Mouse (Mus musculus): ENCODE data around the gene Efnb3. TPM values are rescaled to one million over a fixed set of nuclear protein-coding genes. Genes with fewer than 3 reads are reported as not detected.

Gene Efnb3
- total and polyA plus RNA-seq, 3 experiments = 0.23 to 0.72 TPM; not detected in 1

DNA sequence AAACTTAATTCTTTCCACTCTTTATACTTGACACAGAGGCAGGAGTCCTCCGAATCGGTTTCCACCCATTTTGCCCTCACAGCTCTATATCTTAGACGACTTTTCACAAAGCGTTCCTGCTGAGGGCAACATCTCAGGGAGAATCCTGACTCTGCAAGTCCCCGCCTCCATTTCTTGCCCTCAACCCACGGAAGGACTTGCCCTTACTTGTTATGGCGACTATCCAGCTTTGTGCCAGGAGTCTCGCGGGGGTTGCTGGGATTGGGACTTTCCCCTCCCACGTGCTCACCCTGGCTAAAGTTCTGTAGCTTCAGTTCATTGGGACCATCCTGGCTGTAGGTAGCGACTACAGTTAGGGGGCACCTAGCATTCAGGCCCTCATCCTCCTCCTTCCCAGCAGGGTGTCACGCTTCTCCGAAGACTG lies 20.1 kb upstream of the Efnb3 start, which contains the start of the genes Wrap53 and Trp53 (continued):
- TF ChIP-seq MAX (IDR thresholded peaks at IDR 0.05; ENCODE audit: low read length) (peak; percentile 99), ETS1 (IDR thresholded peaks at IDR 0.05; ENCODE audit: low read depth, low read length) (peak; percentile 41; the same call in 1 of the 2 replicates)

DNA sequence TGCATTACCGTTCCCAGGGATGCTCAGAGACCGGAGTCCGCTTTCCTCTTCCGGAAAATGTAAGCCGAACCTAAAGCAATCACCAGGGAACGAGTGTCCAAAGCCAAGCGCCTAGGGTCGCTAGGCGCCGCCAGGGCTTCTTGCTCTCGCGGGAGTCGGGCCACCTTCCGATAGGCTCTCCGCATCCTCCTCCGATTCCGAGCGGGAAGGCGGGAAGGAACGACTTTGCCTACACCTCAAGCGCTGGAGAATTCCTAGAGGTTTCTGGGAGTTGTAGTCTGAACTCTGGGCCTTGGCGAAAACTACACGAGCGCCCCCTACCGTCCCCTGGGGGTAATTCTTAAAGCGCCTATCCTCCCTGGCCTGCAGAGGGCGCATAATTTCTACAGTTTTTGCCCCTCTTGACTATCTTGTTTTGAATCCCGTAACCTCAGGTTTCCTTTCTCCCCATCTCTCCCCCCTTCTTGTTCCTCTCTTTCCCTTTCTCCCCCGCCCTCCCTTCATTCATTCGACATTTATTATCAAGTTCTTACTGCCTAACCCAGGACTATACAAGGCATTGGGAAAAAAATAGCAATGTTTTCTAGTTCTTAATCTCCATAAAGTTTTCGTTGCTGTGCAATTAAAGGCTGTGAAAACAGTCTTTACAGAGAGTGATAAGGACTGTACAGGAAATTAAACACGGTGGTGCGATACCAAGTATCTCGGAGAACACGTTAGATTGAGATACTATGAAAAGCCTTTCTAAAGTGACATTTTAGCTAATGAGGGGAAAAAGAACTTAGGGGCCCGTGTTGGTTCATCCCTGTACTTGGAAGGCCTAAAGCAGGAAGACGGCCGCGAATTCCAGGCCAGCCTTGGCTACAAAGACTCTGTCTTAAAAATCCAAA lies 19.4 kb upstream of the Efnb3 start:
- peak; percentile 100 for DNase-seq (ENCODE audit: low read depth, low spot score)
- peaks cover 0 to 26% of the 10 kb centered on the region in 2 experiments; a peak in 2 of 4 replicates for H3K36me3 ChIP-seq (ENCODE audit: control insufficient read depth in 1 of 2, insufficient read depth in 2 of 2, low read length in 2 of 2)
- H3K9ac ChIP-seq (ENCODE audit: control insufficient read depth, low read depth, low read length, poor library complexity, severe bottlenecking) = peak overlapping the region; percentile 77
- no peaks in the 10 kb centered on the region for H3K27me3 ChIP-seq (ENCODE audit: control insufficient read depth in 1 of 2, insufficient read depth in 2 of 2, low read length in 2 of 2)
- no peaks in the 10 kb centered on the region for H3K9me3 ChIP-seq (replicated peaks; ENCODE audit: insufficient read depth, low read length)
- peak overlapping the region; percentile 82 to 91 for H3K4me3 ChIP-seq (ENCODE audit: control insufficient read depth in 1 of 2, insufficient read depth in 1 of 2, low read depth in 2 of 2, low read length in 2 of 2)
- H3K27ac ChIP-seq (ENCODE audit: control insufficient read depth, low read depth, low read length) = peak overlapping the region; percentile 96
- peaks cover 0 to 32% of the 10 kb centered on the region in 2 experiments; a peak in 3 of 4 replicates for H3K4me1 ChIP-seq (ENCODE audit: control insufficient read depth in 1 of 2, insufficient read depth in 2 of 2, low read length in 2 of 2)
- peaks cover 73% of the 10 kb centered on the region for H3K79me2 ChIP-seq (ENCODE audit: control insufficient read depth, insufficient read depth, low read length, poor library complexity)
- TF ChIP-seq UBTF (IDR thresholded peaks at IDR 0.05; ENCODE audit: borderline replicate concordance, insufficient read depth, low read depth, low read length) (0 out of 2 replicates have a peak, but pooled peaks have one; percentile 32), GATA1 (IDR thresholded peaks at IDR 0.05; ENCODE audit: low read depth, low read length) (peak; percentile 88), EP300 (IDR thresholded peaks at IDR 0.05; ENCODE audit: low read depth in 1 of 2, low read length in 2 of 2) (peak; percentile 79 to 86), MAX (IDR thresholded peaks at IDR 0.05; ENCODE audit: low read length) (0 out of 2 replicates have a peak, but pooled peaks have one; percentile 19), SIN3A (IDR thresholded peaks at IDR 0.05; ENCODE audit: low read length) (peak; percentile 96), MAZ (IDR thresholded peaks at IDR 0.05; ENCODE audit: low read depth, low read length) (peak; percentile 97), JUND (IDR thresholded peaks at IDR 0.05; ENCODE audit: low read depth, low read length) (no peak; the same call in 1 of the 2 replicates), NRF1 (IDR thresholded peaks at IDR 0.05; ENCODE audit: insufficient read depth, low read depth, low read length, poor library complexity, severe bottlenecking) (peak; percentile 32; the same call in 1 of the 2 replicates), ZMIZ1 (IDR thresholded peaks at IDR 0.05; ENCODE audit: low read depth, low read length) (no peak), ZKSCAN1 (IDR thresholded peaks at IDR 0.05; ENCODE audit: low read depth, low read length) (no peak), MYB (IDR thresholded peaks at IDR 0.05; ENCODE audit: low read depth, low read length) (no peak; the same call in 1 of the 2 replicates), RCOR1 (IDR thresholded peaks at IDR 0.05; ENCODE audit: low read depth, low read length) (no peak), USF1 (IDR thresholded peaks at IDR 0.05; ENCODE audit: low read depth, low read length) (no peak), ELF1 (IDR thresholded peaks at IDR 0.05; ENCODE audit: low read depth, low read length) (peak; percentile 69), TCF12 (IDR thresholded peaks at IDR 0.05; ENCODE audit: low read depth, low read length) (peak; percentile 81), E2F4 (IDR thresholded peaks at IDR 0.05; ENCODE audit: borderline replicate concordance, low read depth, low read length) (peak; percentile 98), RAD21 (IDR thresholded peaks at IDR 0.05; ENCODE audit: low read depth, low read length) (peak; percentile 66), MXI1 (IDR thresholded peaks at IDR 0.05; ENCODE audit: low read depth, low read length) (no peak; the same call in 1 of the 2 replicates), POLR2AphosphoS2 (IDR thresholded peaks at IDR 0.05; ENCODE audit: low read length) (no peak; the same call in none of the 2 replicates), ZC3H11A (IDR thresholded peaks at IDR 0.05; ENCODE audit: low read depth, low read length) (peak; percentile 68), POLR2AphosphoS5 (IDR thresholded peaks at IDR 0.05; ENCODE audit: borderline replicate concordance, low read depth, low read length) (no peak), ZNF384 (IDR thresholded peaks at IDR 0.05; ENCODE audit: low read depth, low read length) (peak; percentile 83; the same call in 1 of the 2 replicates), BHLHE40 (IDR thresholded peaks at IDR 0.05; ENCODE audit: borderline replicate concordance, low read depth, low read length) (peak; percentile 38; the same call in 1 of the 2 replicates), SMC3 (IDR thresholded peaks at IDR 0.05; ENCODE audit: low read depth, low read length) (peak; percentile 87), MEF2A (IDR thresholded peaks at IDR 0.05; ENCODE audit: extremely low read depth, insufficient replicate concordance, low read depth, low read length, poor library complexity, severe bottlenecking) (no peak), CHD1 (IDR thresholded peaks at IDR 0.05; ENCODE audit: low read depth, low read length) (no peak), KAT2A (conservative IDR thresholded peaks at IDR 0.05; ENCODE audit: low read depth, low read length) (peak; percentile 73; the same call in 1 of the 2 replicates), POLR2A (IDR thresholded peaks at IDR 0.05; ENCODE audit: control insufficient read depth in 1 of 2, insufficient read depth in 1 of 2, low read depth in 1 of 2, low read length in 2 of 2, poor library complexity in 1 of 2) (peak in 1 of 2 experiments; percentile 93; a peak in 2 of 4 replicates), MYC (IDR thresholded peaks at IDR 0.05; ENCODE audit: low read depth, low read length) (peak; percentile 73; the same call in 1 of the 2 replicates), TBP (IDR thresholded peaks at IDR 0.05; ENCODE audit: low read depth, low read length) (peak; percentile 82), HCFC1 (IDR thresholded peaks at IDR 0.05; ENCODE audit: low read depth, low read length) (peak; percentile 93)

Measured in MEL (cell line).